Mouse (Mus musculus) hematopoietic stem cell, adult 5-6 weeks (primary cell): ENCODE results near the gene Gsk3a. TPM values are rescaled to one million over a fixed set of nuclear protein-coding genes. Genes with fewer than 3 reads are reported as not detected.
A peak's percentile ranks its signal among the peaks of the same experiment; 100 is the strongest.
"Not testable (repeated sequence)": the region's sequence is repeated elsewhere in the genome, so short reads cannot be mapped to it uniquely, and the experiment has no call there.

Source experiments
- ATAC-seq, 2 experiments: fragments of 125-278 bp in 1 of 2; replicated peaks in 1 of 2; 2 replicates each; pipeline ENCODE4 v1.8.0; 2016 to 2017; ENCODE audit warnings: inconsistent platforms in 2 of 2, mild to moderate bottlenecking in 2 of 2, moderate number of reproducible peaks in 2 of 2, low read depth in 1 of 2, moderate TSS enrichment in 1 of 2; ENCODE audit not compliant: low FRiP score in 2 of 2, poor library complexity in 2 of 2, severe bottlenecking in 2 of 2, insufficient read depth in 1 of 2, low TSS enrichment in 1 of 2
- total RNA-seq: library from RNA; stranded (forward); fragments of 172-1452, 232-1000 nt; gene quantifications from 2 replicates; pipeline ENCODE4 v1.2.3, GENCODE M21; 2017

Gsk3a gene
- total RNA-seq, 1 experiment from 2014 or later: 66.5 TPM

DNA sequence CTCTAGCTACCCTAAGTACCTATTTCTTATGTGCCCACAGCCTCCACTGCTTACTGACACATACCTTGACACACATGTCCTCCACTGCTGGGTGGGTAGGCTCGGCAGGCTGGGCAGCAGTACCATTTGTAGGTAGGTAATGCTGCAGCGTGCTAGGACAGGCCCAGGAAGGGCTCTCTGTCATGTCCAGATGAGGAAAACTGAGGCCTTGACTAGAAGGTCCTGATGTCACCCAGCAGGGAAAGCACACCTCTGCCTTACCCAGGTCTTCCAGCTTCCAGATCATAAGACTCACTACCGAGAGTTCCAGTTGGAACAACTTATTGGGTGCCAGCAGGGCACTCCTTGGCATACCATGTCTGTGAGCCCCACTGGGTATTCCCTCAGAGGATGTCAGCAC is 37.3 kb upstream of the Gsk3a start:
- ATAC-seq: no peak

DNA sequence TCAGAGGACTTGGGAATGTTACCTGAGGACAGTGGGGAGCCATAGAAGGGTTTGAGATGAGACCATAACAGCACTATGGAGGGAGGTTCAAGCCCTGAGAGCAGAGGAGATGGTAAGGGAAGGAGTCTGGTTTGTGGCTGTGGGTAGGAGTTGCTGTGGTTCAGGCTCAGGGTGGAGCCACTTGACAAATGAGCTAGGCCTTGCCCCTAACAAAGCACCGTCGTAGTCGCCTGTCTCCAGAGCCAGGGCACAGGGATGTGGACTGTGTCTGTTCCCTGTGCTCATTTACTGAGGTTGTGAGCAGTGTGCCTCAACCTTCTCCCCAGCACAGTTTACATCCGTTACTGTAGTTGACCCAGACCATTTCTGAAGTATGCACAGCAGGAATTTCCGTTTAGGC is 36.9 kb upstream of the Gsk3a start:
- ATAC-seq: peak; percentile 54 to 57; a peak in 2 of 4 replicates

DNA sequence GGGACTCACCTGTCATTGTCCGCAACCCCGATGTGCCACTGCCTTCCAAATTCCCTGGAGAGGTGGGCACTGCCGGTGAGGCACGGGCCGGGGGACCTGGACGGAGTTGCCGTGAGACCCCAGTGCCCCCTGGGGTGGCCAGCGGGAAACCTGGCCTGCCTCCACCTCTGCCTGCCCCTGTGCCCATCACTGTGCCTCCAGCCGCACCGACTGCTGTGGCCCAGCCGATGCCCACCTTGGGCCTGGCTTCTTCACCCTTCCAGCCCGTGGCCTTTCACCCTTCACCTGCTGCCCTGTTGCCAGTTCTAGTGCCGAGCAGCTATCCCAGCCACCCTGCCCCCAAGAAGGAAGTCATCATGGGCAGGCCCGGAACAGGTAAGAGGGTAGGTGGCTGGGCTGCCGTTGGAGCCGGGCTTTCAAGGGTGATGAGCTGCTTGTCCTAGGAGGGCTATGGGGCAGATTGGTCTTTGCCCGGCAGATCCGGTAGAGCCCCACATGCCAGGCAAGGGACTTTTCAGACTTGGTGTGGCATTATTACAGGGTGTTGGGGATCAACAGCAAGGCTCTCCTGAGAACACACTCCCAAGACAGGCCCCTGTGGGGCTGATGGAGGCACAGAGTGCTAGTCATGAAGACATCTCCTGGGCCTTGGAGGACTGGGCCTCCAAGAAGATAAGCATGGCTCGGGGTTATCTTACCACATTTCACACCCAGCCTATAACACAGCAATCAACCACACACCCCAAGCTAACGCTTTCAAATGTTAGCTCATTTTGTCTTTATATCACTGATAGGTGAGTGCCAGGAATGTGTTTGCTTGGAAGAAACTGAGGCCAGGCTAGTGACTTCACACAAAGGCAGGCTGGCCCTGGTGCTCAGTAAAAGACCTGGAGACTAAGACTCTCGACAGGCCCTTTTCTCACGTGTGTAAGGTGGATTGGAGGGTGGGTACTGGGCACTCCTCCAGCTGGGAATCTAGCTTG is 35.9 kb upstream of the Gsk3a start:
- no peak for ATAC-seq

DNA sequence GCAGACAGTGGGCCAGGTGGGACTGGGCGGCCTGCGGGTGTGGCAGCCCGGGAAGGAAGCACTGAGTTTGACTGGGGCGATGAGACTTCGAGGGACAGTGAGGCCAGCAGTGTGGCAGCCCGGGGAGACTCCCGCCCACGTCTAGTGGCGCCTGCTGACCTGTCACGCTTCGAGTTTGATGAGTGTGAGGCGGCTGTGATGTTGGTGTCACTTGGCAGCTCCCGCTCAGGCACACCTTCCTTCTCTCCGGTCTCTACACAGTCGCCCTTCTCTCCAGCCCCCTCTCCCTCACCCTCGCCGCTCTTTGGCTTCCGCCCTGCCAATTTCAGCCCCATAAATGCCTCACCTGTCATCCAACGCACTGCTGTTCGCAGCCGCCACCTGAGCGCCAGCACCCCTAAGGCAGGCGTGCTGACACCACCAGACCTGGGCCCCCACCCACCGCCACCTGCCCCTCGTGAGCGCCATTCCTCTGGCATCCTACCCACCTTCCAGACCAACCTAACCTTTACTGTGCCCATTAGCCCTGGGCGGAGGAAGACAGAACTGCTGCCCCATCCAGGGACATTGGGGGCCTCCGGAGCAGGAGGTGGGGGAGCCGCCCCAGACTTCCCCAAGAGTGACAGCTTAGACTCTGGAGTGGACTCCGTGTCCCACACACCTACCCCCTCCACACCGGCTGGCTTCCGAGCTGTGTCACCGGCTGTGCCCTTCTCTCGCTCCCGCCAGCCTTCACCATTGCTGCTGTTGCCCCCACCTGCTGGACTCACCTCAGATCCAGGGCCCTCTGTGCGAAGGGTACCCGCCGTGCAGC is 35.0 kb upstream of the Gsk3a start:
- no peak for ATAC-seq

DNA sequence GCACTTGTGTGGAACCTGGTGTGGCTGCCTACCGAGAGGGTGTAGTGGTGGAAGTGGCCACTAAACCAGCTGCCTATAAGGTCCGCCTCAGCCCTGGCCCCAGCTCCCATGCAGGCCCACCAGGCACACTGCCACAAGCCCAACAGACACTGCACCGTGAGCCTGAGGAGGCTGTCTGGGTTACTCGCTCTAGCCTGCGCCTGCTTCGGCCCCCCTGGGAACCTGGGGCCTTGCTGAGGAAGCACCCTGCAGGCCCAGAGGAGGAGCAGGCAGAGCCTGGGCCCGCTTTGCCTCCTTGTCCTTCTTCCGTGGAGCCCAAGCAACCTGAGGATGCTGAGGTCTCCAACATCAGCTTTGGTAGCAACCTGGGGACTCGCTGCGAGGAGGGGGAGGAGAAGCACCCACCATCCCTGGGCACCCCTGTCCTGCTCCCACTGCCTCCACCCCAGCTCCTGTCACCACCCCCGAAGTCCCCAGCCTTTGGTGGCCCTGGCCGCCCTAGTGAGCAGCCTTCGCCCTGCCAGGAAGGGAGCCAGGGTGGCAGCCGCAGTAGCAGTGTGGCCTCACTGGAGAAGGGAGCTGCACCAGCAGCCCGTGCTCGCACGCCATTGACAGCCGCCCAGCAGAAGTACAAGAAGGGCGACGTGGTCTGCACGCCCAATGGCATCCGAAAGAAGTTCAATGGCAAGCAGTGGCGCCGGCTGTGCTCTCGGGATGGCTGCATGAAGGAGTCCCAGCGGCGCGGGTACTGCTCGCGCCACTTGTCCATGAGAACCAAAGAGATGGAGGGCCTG is 34.2 kb upstream of the Gsk3a start:
- no peak for ATAC-seq

DNA sequence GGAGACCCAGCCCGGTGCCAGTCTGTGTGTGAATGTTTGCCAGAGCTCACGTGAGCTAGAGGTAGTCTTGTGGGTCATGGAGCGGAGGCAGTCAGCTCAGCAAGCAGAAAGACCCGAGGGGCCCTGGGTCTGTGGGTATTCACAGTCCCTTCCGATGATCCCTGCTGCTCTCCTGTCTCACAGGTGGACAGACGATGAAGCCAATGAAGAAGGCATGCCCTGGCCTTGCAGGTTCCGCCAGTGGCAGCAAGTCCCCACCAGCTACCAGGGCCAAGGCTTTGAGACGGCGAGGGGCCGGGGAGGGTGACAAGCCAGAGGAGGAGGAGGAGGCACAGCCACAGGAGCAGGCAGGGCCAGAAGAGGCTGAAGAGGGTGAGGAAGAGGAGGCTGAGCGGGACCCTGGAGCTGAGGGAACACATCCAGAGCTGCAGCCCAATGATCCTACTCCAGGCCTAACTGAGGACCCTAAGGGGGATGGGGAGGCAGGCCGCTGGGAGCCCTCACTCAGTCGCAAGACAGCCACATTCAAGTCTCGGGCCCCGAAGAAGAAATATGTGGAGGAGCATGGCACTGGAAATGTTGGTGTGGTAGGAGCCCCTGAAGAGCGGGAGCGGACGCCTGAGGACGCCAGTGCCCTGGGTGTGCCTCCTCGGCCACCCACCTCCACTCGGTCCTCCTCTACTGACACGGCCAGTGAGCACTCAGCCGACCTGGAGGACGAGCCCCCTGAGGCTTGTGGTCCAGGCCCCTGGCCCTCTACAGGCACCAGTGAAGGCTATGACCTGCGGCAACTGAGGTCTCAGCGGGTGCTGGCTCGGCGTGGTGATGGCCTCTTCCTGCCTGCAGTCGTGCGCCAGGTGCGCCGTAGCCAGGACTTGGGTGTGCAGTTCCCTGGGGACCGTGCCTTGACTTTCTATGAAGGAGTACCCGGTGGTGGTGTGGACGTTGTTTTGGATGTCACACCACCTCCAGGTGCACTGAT is 33.3 kb upstream of the Gsk3a start:
- no peak for ATAC-seq

DNA sequence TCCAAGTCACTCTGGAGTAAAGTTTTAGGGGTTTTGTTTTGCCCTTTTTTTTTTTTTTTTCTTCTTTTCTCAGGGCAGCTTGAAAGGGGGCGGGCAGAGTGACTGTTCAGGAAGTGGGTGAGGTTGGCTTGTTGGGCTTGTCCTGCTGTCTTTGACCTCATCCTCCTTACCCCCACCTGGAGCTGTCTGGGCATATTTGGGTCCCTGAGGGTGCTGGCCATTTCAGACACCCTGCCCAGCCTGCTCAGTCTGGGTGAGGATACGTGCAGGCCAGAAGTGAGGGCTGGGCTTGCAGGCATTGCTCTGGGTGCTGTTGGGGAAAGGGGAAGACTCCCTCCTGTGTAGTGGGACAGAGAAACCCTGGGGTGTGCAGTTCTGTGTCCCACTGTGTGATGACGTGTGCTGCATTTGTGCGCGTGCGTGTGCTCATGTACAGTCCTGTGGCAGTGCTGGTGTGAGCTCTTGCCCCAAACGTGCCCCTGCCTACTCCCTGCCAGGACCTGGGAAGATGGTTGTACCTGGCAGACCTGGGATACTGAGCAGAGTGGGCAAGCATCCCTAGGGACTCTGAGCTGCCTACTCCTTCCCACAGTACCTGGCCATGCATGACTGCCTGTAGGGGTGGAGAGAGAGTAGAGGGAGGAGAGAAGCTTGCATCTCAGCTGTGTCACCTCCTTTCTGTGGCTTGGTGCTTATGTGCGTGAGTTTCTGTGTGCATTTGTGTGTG is 32.1 kb upstream of the Gsk3a start:
- no peak for ATAC-seq

DNA sequence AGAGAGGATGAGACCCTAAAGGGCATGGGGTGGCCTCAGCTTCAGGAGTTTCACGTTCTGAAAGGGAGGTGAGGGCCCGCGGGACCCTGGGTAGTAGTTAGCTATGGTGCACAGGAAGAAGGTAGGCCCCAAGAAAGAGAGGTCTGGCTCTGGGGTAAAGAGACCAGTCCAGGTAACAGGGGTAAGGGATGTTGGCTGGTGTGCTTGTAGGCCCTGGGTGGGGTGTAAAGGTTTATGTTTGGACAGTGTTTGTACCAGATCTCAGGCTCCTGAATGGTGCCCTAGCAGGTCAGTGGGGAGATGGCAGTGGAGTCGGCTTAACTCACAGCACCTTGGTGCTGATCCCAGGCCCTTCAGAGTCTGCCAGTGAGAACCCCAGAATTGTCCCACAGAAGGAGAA is 31.4 kb upstream of the Gsk3a start:
- no peak for ATAC-seq

DNA sequence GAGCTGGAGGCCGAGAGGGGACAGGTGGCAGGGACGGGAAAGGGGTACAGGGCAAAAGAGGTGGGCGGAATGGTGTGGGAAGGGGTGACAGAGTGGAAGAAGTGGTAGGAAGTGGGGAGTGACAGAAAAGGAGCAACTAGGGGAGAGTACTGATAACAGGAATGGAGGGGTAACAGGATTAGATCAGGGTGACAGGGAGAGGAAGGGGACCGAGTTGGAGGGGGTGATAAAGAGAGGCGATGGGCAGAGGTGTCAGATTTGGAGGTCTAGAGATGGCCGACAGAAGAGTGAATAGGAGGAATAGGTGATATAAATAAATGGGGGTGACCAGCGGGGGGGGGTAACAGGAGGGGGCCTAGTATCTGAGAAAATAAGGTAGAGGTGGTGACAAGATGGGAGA is 30.9 kb upstream of the Gsk3a start:
- no peak for ATAC-seq

DNA sequence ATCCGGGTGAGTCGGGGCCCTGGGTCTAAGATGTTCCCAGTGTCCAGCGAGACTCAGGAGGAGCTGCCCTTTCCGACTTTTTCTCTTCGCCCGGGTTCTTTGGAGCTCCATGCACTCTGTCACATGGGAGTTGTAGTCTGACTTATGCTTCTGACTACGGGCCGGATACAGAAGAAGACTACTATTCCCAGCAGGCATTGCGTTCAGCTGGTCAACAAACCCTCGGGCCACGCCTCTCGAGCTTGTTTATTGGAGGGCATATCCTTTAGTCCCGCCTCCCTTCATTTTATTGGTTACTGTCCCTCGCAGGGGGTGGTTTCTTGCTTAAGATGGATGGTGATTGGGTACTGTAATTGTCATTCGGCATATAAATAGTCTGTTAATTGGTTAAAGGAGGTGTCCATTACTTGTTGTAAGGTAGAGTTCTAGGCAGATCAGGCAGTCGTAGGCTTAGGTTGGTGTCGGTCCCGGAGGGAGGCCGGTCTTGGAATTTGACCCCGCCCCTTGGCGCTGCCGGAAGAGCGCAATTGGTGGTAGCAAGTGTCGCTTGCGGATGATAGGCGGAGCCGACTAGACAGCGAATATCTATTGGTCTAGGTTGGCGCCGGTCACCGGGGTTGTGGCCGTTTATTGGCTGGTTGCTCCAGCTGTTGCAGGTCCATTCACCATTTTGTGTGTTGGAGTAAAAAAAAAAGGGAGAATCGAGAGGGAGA is 30.3 kb upstream of the Gsk3a start:
- peak; percentile 83 for ATAC-seq

DNA sequence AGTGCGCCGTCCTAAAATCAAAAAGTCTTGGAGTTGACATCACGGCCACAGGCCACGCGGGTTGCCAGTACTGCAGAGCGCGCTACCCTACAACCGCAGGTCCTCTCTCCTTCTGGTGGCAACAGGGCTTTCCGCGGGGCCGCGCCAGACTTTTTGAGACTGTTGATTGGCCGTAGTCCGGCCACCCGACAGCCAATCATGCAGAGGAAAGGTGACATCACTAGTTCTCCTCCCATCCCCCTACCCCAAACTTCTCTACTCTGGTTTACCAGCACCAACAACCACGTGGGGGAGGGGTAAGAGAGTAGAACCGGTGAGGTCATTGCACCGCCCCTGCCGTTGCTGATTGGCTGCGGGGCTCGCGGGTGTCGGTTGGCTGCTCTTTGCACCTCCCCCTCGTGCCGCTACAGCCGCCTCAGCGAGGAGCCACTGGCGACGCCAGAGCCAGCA is 29.7 kb upstream of the Gsk3a start, which contains the start of gene Cic:
Gene Cic (plus strand): TSS at position 404 of the 450 bp plus-strand sequence.
- ATAC-seq: peak; percentile 67 to 74

DNA sequence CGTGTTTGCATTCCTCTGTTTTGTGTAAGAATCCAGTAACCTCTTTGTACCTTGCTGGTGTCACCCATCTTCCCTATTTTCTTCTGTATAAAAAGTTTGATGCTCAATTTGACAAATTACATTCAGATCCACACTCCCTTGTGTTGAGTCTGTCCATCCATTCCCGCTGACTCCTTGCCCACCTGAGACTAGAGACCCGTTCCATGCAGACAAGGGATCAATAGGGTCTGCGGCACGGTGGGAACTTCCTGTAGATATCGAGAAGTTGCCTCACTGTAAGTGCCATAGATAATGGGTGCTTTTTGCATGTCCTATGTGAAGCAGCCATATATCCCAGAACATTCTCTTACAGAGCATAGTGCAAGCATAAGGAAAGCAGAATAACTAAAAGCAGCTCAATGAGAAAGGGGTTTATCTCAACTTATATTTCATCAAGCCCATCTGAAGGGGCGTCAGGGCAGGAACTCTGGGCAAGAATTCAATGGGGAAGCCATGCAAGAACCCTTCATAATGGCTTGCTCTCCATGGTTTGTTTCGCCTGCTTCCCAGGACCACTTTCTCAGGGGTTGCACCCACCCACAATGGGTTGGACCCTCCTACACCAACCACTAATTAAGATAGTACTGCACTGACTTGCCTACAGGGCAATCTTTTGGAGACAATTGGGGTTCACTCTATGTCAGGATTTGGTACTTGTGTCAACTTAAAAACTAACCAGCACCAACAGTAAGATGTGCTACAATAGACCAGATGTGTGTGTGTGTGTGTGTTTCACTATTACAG is 28.7 kb upstream of the Gsk3a start:
- no peak for ATAC-seq

DNA sequence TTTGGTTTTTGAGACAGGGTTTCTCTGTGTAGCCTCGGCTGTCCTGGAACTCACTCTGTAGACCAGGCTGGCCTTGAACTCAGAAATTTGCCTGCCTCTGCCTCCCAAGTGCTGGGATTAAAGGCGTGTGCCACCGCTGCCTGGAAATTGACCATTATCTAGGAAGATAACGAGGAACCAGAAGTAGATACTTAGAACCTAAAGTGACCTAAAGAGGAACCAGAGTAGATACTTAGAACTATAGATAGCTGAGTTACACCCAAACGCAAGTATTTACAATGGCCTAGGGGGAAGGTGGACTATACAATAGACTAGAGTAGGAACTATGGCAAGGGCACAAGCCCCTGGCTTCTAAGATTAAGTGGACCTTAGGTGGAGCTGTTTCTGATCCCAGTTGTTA is 28.1 kb upstream of the Gsk3a start:
- not testable (repeated sequence) for ATAC-seq

DNA sequence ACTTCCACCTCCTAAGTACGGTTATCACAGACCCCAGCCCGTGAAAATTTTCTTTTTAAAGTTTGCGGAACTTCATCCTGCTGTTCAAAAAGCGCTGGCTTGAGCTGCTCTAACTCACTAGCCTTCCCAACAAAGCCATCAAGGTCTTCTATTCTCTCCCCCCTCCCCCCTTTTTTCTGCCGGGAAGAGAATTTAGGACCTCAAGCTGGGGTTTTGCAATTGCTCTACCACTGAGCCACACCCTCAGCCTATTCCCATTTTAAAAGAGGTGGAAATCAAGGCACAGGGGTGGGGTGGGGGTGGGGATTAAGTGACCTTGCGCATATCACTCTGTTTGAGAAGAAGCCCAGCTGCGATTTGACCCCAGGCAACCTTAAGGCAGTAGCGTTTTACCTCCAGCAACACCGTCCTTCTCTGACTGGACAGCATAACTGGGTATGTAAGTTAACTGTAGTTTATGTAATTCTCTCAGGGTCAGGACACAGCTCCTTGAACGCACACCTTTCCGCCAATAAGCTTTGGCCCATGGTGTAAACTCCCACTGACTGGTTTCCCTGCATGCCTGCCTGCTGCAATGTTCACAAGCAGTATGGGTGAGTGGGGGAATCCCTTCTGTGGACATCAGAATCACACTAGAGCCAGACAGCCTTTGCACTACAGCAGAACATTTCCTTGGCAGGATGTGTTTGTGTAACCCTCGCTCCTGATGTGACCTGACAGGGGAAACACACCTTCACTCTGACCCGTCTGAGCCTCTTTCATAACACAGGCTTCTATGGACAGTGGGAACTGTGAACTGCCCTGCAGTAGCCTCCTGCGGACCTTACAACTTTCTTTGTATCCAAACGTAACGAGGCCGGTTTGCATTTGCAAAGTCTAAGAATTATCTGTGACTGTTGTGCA is 26.6 kb upstream of the Gsk3a start:
- ATAC-seq: no peak
